Mouse (Mus musculus): ENCODE measurements around the gene Gm43191. TPM values are rescaled to one million over a fixed set of nuclear protein-coding genes. Genes with fewer than 3 reads are reported as not detected.
"Not testable (repeated sequence)": the region's sequence is repeated elsewhere in the genome, so short reads cannot be mapped to it uniquely, and the experiment has no call there.

Gene Gm43191
- total RNA-seq, 1 experiment = 0.94 TPM

GRCm38 (mm10) chr3:116656184-116656965 lies 24.7 kb downstream of the Gm43191 start:
- H3K4me3 ChIP-seq (ENCODE audit: insufficient read depth in 1 of 2, low read depth in 1 of 2, low read length in 2 of 2, poor library complexity in 1 of 2, severe bottlenecking in 1 of 2) = peak overlapping the region; percentile 4 to 29; a peak in 2 of 4 replicates
- TF ChIP-seq CHD2 (IDR thresholded peaks at IDR 0.05; ENCODE audit: low read depth, low read length) (peak; percentile 77), ZNF384 (IDR thresholded peaks at IDR 0.05; ENCODE audit: low read depth, low read length) (no peak)
- H3K27ac ChIP-seq (ENCODE audit: insufficient read depth, low read depth, low read length, poor library complexity, severe bottlenecking) = peak overlapping the region; percentile 81; the same call in 1 of the 2 replicates
- no peak overlapping the region; the same call in 1 of the 2 replicates for H3K9ac ChIP-seq (ENCODE audit: insufficient read depth, low read depth, low read length, poor library complexity, severe bottlenecking)
- peak; percentile 69 for DNase-seq (ENCODE audit: low read depth, low spot score)
- no peaks in the 10 kb centered on the region for H3K36me3 ChIP-seq (ENCODE audit: control insufficient read depth, insufficient read depth, low read length, poor library complexity, severe bottlenecking)
- H3K4me1 ChIP-seq (ENCODE audit: control insufficient read depth in 2 of 2, insufficient read depth in 2 of 2, low read length in 2 of 2, poor library complexity in 1 of 2) = peaks cover 20 to 36% of the 10 kb centered on the region in 2 experiments
- H3K9me3 ChIP-seq (ENCODE audit: control insufficient read depth, insufficient read depth, low read depth, low read length) = no peaks in the 10 kb centered on the region
- in situ Hi-C loops (cut with MboI; ENCODE audit: low sequenced_read_pairs in 2 of 2, unreplicated experiment in 2 of 2) = no loop called here

- in situ Hi-C loops (cut with MboI; ENCODE audit: low sequenced_read_pairs in 2 of 2, unreplicated experiment in 2 of 2); H3K36me3 ChIP-seq (ENCODE audit: control insufficient read depth, insufficient read depth, low read length, poor library complexity, severe bottlenecking); H3K9me3 ChIP-seq (ENCODE audit: control insufficient read depth, insufficient read depth, low read depth, low read length); H3K9ac ChIP-seq (ENCODE audit: insufficient read depth, low read depth, low read length, poor library complexity, severe bottlenecking); DNase-seq (ENCODE audit: low read depth, low spot score); H3K27ac ChIP-seq (ENCODE audit: insufficient read depth, low read depth, low read length, poor library complexity, severe bottlenecking); H3K4me3 ChIP-seq (ENCODE audit: insufficient read depth in 1 of 2, low read depth in 1 of 2, low read length in 2 of 2, poor library complexity in 1 of 2, severe bottlenecking in 1 of 2): not testable (repeated sequence)
- peaks cover 22 to 36% of the 10 kb centered on the region in 2 experiments for H3K4me1 ChIP-seq (ENCODE audit: control insufficient read depth in 2 of 2, insufficient read depth in 2 of 2, low read length in 2 of 2, poor library complexity in 1 of 2)
These were observed 27.0 kb downstream of the Gm43191 start for GRCm38 (mm10) chr3:116654051-116654450.

- peaks cover 8% of the 10 kb centered on the region for H3K36me3 ChIP-seq (ENCODE audit: control insufficient read depth, insufficient read depth, low read length, poor library complexity, severe bottlenecking)
- H3K4me1 ChIP-seq (ENCODE audit: control insufficient read depth in 2 of 2, insufficient read depth in 2 of 2, low read length in 2 of 2, poor library complexity in 1 of 2) = peaks cover 22 to 33% of the 10 kb centered on the region in 2 experiments
- H3K4me3 ChIP-seq (ENCODE audit: insufficient read depth in 1 of 2, low read depth in 1 of 2, low read length in 2 of 2, poor library complexity in 1 of 2, severe bottlenecking in 1 of 2) = no peak overlapping the region
- no peaks in the 10 kb centered on the region for H3K9me3 ChIP-seq (ENCODE audit: control insufficient read depth, insufficient read depth, low read depth, low read length)
- H3K9ac ChIP-seq (ENCODE audit: insufficient read depth, low read depth, low read length, poor library complexity, severe bottlenecking) = no peak overlapping the region
- in situ Hi-C loops (cut with MboI; ENCODE audit: low sequenced_read_pairs in 2 of 2, unreplicated experiment in 2 of 2) = no loop called here
- peak overlapping the region; percentile 13; the same call in 1 of the 2 replicates for H3K27ac ChIP-seq (ENCODE audit: insufficient read depth, low read depth, low read length, poor library complexity, severe bottlenecking)
- DNase-seq (ENCODE audit: low read depth, low spot score) = no peak
- TF ChIP-seq ZC3H11A (IDR thresholded peaks at IDR 0.05; ENCODE audit: borderline replicate concordance, low read depth, low read length) (no peak), ZNF384 (IDR thresholded peaks at IDR 0.05; ENCODE audit: low read depth, low read length) (no peak), MAFK (IDR thresholded peaks at IDR 0.05; ENCODE audit: insufficient read depth, low read depth, low read length) (no peak), CHD2 (IDR thresholded peaks at IDR 0.05; ENCODE audit: low read depth, low read length) (no peak), HCFC1 (IDR thresholded peaks at IDR 0.05; ENCODE audit: borderline replicate concordance, insufficient read depth, low read length) (no peak)
These were observed 27.6 kb downstream of the Gm43191 start for GRCm38 (mm10) chr3:116653278-116653945.

GRCm38 (mm10) chr3:116652033-116652446 lies 29.0 kb downstream of the Gm43191 start:
- H3K27ac ChIP-seq (ENCODE audit: insufficient read depth, low read depth, low read length, poor library complexity, severe bottlenecking) = no peak overlapping the region
- no peak for TF ChIP-seq ZC3H11A (IDR thresholded peaks at IDR 0.05; ENCODE audit: borderline replicate concordance, low read depth, low read length)
- no peak for TF ChIP-seq HCFC1 (IDR thresholded peaks at IDR 0.05; ENCODE audit: borderline replicate concordance, insufficient read depth, low read length)
- TF ChIP-seq ZNF384 (IDR thresholded peaks at IDR 0.05; ENCODE audit: low read depth, low read length) = no peak
- TF ChIP-seq CHD2 (IDR thresholded peaks at IDR 0.05; ENCODE audit: low read depth, low read length) = no peak
- no peak for TF ChIP-seq MAFK (IDR thresholded peaks at IDR 0.05; ENCODE audit: insufficient read depth, low read depth, low read length)
- no peak overlapping the region for H3K4me3 ChIP-seq (ENCODE audit: insufficient read depth in 1 of 2, low read depth in 1 of 2, low read length in 2 of 2, poor library complexity in 1 of 2, severe bottlenecking in 1 of 2)
- peaks cover 9% of the 10 kb centered on the region for H3K36me3 ChIP-seq (ENCODE audit: control insufficient read depth, insufficient read depth, low read length, poor library complexity, severe bottlenecking)
- DNase-seq (ENCODE audit: low read depth, low spot score) = no peak
- in situ Hi-C loops (cut with MboI; ENCODE audit: low sequenced_read_pairs in 2 of 2, unreplicated experiment in 2 of 2) = no loop called here
- no peak overlapping the region; the same call in 1 of the 2 replicates for H3K9ac ChIP-seq (ENCODE audit: insufficient read depth, low read depth, low read length, poor library complexity, severe bottlenecking)
- no peaks in the 10 kb centered on the region for H3K9me3 ChIP-seq (ENCODE audit: control insufficient read depth, insufficient read depth, low read depth, low read length)
- H3K4me1 ChIP-seq (ENCODE audit: control insufficient read depth in 2 of 2, insufficient read depth in 2 of 2, low read length in 2 of 2, poor library complexity in 1 of 2) = peaks cover 20 to 23% of the 10 kb centered on the region in 2 experiments

Data from ES-E14 (cell line).